Mouse (Mus musculus) splenic B cell, adult 2 months (primary cell): ENCODE data around the gene Gpn3.
"Not testable (repeated sequence)": the region's sequence is repeated elsewhere in the genome, so short reads cannot be mapped to it uniquely, and the experiment has no call there.

Experiments
- DNase-seq: peaks from one replicate; pipeline ENCODE4 v3.0.0-alpha.2; 2011; ENCODE audit warnings: low read depth, low spot score
- H3K27me3 ChIP-seq: 2 replicates; pipeline ENCODE4 v1.6.1; 2012; ENCODE audit warnings: mild to moderate bottlenecking, low read length, moderate library complexity, mixed read lengths; ENCODE audit not compliant: control insufficient read depth, poor library complexity, insufficient read depth, severe bottlenecking
- H3K36me3 ChIP-seq: 2 replicates; pipeline ENCODE4 v1.6.1; 2012; ENCODE audit warnings: mild to moderate bottlenecking, low read length, moderate library complexity, mixed read lengths; ENCODE audit not compliant: control insufficient read depth, poor library complexity, insufficient read depth, severe bottlenecking

Gene Gpn3

DNA sequence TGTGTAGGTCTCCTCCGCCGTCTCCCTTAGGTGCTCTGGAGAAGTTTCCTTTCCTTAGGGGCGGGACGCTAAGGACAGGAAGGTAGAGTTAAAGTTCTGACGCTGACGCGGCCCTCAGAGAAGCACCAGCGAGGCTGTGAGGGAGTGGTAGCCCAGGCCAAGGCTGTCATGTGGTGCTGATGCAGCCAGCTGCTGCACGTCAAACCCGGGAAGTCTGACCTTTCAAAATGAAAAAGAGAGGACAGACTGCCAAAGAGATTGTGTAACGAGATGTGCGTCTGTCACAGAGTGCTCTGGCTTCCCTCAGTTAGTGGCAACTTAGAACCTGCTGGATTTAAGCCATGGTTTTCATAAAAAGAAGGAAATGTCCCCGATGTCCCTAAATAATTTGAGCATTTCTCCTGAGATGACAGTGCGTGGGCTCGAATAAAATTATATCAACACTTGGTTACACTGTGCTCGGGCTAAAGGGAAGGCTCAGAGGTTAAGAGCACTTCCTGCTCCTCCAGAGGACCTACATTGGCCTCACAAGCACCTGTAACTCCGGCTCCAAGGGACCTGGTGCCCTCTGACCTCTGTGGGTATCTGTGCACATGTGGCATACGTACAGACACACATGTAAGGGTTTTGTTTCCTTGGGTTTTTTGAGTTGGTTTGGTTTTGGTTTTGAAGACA, 29.1 kb downstream of the Gpn3 start:
- Histone ChIP-seq H3K27me3 (no peaks in the 10 kb centered on the region), H3K36me3 (peaks cover 17% of the 10 kb centered on the region; the same call in 1 of the 2 replicates)
- DNase-seq, result no peak

DNA sequence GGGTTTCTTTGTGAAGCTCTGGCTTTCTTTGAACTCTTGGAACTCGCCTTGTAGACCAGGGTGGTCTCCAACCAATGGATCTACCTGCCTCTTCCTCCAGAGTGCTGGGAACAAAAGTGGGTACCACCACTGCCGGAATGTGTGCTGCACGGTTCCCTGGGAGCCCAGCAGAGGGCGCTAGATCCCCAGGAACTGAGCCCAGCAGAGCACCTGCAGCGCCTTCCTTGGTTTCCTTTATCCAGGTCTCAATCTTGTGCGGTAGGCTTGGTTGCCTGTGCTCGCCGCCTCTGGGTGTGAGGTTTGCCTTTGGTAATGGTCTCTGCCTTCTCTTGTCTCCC, 29.6 kb downstream of the Gpn3 start:
- Histone ChIP-seq H3K36me3 (peaks cover 17% of the 10 kb centered on the region; the same call in 1 of the 2 replicates), H3K27me3 (no peaks in the 10 kb centered on the region)
- DNase-seq, result peak; percentile 67

DNA sequence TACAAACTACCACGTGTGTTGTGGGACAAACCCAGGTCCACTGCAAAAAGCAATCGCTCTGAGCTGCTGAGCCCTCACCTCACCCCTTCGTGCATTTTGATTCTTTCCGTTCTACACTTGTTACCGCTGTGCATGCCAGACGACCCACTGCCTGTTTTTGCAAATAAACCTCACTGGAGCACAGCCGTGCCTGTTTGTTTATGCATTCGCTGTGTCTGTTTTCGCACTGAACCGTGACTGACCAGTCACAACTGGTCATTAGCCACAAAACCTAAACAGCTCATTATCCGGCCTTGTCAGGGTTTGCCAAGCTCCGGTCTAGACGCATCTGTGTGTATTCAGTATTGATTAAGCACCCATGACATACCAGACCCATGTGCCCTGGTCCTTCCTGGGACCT, 30.5 kb downstream of the Gpn3 start:
- H3K27me3 ChIP-seq, result no peaks in the 10 kb centered on the region
- H3K36me3 ChIP-seq, result peaks cover 22% of the 10 kb centered on the region
- DNase-seq, result no peak

DNA sequence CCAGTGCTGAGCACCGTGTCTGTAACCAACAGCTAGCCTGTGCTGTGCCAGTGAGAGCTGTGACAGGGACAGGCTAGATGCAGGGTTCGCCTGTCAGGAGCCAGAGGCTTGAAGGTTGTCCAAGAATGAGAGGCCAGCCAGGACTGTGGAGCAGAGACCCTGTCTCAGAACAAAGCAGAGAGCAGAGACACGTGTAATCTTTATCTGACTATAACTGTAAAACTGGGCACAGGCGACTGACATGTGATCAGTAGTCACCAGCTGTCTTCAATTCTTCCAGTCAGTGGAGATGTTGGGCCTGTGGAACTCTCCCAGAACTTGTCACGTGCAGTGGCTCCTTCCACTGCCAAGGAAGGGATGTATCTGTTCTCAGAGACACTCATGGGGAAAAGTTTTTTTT, 31.1 kb downstream of the Gpn3 start:
- DNase-seq, result no peak
- Histone ChIP-seq H3K36me3 (peaks cover 22% of the 10 kb centered on the region), H3K27me3 (no peaks in the 10 kb centered on the region)

DNA sequence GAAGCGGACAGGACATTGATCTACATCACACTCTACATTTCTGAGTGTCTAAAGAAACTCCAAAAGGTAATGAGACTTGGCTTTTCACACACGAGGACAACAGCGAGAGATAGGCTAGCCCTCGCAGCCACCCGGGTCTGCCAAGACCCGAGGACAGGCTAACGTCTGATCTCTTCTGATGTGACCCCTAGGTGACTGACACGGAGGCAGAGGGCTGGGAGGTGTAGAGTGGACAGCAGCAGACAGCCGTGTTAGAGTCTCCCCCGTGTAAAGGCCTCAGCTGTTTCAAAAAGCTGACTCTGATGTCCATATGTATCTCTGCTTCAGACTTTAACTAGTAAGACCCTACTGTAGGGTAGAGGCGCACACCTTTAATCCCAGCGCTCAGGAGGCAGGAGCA, 31.7 kb downstream of the Gpn3 start:
- H3K27me3 ChIP-seq, result no peaks in the 10 kb centered on the region
- no peak for DNase-seq
- H3K36me3 ChIP-seq, result peaks cover 22% of the 10 kb centered on the region

DNA sequence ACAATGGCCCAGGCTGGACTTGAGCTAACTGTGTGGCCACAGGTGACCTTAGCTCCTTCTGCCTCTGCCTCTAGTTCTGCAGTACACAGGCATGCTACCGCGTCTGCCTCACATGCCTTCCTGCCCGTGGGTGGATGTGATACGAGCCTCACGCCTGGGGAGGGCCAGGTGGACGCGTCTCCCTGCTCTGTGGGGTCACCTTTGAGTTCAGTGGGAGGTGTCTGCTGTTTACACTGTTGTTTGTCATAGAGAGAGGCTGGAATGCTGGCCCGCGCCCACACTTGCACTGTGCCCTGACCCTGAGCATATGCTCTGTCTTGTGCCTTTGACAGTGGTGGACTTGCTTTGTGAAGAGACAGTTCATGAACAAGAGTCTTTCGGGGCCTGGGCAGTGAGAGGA, 33.9 kb downstream of the Gpn3 start:
- no peak for DNase-seq
- Histone ChIP-seq H3K36me3 (peaks cover 26% of the 10 kb centered on the region), H3K27me3 (no peaks in the 10 kb centered on the region)

DNA sequence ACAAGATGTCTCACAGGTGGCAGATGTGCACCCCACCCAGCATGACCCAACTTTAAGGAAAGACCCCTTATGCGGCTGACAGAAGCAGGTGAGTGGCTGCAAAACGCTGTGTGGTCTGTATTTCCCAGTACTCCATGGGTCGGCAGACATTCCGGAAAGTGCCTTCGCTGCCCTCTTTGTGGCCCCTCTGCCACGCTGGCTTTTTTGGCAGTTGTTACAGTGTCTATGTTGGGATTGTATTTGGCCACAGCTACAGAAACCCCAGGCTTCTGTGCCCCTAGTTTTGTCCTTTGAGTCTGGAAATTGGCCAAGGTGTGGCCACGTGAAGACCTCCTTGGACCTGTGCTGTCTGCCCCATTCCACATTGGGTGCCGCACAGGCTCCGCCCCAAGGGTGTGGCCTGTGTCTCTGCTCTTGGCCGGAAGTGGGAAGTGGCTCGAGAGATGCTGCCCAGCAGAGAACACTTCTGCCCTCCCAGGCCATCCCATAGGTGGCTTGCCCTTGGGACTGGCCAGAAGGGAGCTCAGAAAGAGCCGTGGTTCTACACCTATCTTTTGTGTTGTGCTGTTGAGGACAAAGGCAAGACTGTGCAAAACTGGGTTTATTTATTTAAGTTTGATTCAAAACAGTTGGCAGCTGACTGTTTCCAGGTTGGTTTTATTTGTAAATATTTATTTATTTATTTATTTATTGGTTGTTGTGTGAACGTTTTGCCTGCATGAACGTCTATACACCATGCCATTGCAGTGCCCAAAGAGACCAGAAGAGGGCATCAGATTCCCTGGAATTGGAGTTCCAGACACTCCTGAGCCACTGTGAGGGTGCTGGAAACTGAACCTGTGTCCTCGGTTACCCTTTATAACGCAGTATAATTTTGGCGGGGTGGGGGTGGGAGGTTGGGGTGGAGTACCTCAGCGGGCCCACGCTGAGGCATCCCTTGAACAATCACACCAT, 38.3 kb downstream of the Gpn3 start:
- H3K27me3 ChIP-seq, result no peaks in the 10 kb centered on the region

DNA sequence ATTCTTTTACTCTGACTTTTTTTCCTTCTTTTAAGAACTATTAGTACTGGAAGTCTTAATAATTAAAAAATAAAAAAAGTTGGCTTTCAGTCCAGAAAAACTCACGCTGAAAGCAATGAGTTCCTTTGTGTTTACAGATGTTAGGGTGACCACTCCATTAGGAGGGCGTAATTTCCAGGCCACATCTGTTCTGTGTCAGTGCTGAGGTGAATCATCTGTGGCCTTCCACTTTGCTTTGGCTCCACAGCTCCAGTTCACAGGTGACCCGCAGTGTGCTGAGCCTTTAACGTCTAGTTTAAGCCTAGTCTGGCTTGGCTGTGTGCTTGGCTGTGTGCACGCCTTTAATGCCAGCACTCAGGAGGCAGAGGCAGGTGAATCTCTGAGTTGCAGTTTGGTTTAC, 40.2 kb downstream of the Gpn3 start:
- DNase-seq, result no peak
- H3K27me3 ChIP-seq, result no peaks in the 10 kb centered on the region
- peaks cover 8% of the 10 kb centered on the region for H3K36me3 ChIP-seq

More for the DNA sequence above, 38.3 kb downstream of the Gpn3 start:
- peaks cover 15% of the 10 kb centered on the region for H3K36me3 ChIP-seq
- no peak for DNase-seq

DNA sequence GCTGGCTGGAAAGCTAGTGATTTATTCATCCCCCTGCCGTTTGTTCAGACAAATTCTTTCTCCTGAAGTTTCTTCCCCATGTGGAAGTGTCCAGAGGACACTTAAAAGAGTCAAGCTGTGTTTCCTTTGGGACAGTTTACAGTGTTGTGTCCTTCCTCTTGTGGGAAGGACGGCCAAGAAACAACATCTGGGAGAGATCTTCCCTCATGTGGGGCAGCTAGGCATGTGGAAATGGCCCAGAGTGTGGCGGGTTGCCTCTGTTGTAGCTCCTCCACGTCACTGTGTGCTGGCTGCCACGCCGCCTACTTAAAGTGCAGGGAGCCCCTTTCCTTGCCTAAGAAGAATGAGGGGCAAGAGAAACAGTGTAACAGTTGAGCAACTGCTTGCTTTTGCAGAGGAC, 41.1 kb downstream of the Gpn3 start:
- peaks cover 8% of the 10 kb centered on the region; the same call in 1 of the 2 replicates for H3K36me3 ChIP-seq
- no peaks in the 10 kb centered on the region for H3K27me3 ChIP-seq
- no peak for DNase-seq

DNA sequence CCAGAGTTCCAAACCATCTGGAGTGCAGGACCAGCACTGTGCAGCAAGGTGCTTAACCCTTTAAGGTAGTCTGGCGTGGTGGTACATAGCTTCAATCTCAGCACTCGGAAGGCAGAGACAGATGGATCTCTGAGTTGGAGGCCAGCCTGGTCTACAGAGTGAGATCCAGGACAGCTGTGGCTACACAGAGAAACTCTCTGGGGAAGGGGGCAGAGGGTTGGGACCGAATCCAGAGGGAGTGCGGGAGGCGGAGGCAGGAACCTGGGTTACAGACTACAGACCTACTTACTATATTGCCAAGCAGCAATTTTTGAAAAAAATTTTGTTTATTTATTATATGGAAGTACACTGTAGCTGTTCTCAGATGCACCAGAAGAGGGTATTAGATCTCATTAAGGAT, 42.7 kb downstream of the Gpn3 start:
- H3K36me3 ChIP-seq, result peaks cover 8% of the 10 kb centered on the region; the same call in 1 of the 2 replicates
- H3K27me3 ChIP-seq, result no peaks in the 10 kb centered on the region
- no peak for DNase-seq

DNA sequence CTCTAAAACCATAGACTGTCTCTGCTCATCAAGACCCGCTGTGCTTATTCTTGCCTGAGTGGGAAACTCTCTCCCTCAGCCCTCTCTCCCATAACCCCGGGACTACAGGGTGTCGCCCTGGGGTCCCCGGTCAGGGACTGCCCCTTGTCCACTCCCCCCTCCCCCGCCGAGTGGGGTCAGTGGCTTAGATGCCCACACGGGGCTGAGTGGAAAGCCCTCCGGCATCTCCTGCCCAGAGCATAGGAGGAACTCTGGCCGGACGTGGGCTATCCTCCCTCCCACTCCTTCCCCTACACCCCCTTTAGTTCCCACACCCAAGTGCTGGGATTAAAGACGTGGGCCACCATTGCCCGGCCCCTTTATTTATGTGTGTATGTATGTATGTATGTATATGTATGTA, 43.8 kb downstream of the Gpn3 start:
- no peak for DNase-seq
- 0 out of 2 replicates have a peak, but pooled peaks cover 2% of the 10 kb centered on the region for H3K36me3 ChIP-seq
- H3K27me3 ChIP-seq, result no peaks in the 10 kb centered on the region

DNA sequence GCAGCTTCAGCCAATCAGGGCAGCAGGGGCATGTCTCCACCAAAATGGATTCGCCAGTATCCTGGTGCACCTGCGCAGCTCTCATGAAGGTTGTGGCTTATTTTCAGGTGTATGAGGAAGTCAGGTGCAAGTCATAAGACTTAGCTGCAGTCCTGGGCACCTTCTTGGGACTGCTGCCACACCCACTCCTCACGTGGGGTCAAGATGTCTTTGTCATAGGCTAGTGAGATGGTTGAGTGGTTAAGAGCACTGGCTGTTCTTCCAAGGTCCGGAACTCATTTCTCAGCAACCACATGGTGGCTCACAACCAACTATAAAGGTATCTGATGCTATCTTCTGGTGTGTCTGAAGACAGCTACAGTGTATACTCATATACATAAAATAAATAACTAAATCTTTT, 49.0 kb downstream of the Gpn3 start:
- not testable (repeated sequence) for H3K27me3 ChIP-seq, H3K36me3 ChIP-seq
- DNase-seq, result peak; percentile 62

DNA sequence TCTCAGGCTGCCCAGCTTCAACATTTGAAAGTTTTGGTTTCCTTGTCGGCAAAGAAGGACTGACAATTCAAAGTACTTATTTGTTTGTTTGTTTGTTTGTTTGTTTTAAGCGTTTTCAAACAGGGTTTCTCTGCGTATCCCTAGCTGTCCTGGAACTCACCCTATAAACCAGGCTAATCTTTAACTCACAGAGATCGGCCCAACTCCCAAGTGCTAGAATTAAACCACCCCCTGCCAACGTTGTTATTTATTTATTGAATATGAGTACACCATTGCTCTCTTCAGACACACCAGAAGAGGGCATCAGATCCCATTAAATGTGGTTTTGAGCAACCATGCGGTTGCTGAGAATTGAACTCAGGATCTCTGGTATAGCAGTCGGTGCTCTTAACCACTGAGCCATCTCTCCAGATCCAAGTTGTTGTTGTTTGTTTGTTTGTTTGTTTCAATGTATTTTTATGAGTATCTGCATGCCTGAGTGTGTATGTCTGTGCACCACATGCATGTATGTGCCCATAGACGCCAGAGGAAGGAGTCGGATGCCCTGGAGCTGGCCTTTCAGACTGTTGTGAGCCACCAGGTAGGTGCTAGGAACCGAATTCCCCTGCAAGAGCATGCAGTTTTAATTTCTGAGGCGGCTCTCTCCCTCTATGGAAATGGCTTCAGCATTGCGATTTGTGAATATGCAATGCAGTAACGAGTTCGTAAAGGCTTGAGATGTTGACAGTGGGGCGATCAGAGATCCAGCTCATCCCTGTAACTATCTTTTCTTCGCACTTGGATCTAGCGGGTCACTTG, 49.8 kb downstream of the Gpn3 start, which contains the start of gene Anapc7:
Gene Anapc7, plus strand, starts transcription at position 423 of the 798 bp plus-strand sequence.
- no peaks in the 10 kb centered on the region for H3K36me3 ChIP-seq
- no peaks in the 10 kb centered on the region for H3K27me3 ChIP-seq
- DNase-seq, result no peak

DNA sequence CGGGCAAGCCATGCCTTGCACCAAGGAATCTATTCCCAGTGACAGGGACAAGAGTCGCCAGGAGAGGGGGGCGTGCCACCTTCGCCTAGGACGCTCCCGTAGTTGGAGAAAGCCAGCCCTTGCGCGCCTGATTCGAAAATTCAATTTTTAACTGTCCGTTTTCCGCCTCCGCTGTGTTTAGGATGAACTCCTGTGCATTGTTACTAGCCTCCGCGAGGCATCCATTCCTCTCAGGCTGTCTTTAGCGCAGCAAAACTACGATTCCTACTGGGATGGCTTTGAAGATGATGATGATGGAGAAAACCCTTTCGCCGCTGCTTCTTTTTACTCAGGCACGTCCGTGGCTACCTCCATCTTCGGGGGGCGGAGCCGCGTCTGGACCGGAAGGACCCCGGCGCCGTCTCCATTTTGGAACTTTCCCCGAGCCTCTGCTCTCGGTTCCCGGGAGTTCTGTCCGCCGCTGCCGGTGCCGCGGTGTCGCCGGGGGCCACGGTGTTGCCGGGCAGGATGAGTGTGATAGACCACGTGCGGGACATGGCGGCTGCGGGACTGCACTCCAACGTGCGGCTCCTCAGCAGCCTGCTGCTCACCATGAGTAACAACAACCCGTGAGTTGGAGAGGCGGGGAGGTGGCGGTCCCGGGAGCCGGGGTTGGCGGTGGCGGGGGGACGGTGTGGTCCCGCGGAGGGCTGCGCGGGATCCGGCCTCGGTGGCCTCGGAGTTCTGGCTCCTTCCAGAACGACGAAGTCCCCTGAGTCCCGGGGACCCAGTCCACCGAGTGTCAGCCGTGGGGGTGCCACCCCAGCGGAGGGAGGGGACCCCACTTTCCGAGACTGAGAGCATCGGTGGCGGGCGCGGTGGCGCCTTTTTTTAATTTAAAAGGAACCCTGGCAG, 50.6 kb downstream of the Gpn3 start:
- Histone ChIP-seq H3K27me3 (no peaks in the 10 kb centered on the region), H3K36me3 (no peaks in the 10 kb centered on the region)
- peak; percentile 85 for DNase-seq
